Mouse (Mus musculus): ENCODE measurements around the gene Rsu1. TPM values are rescaled to one million over a fixed set of nuclear protein-coding genes. Genes with fewer than 3 reads are reported as not detected.

The Rsu1 gene
- polyA plus RNA-seq, 1 experiment from 2014 or later, result 52.9 TPM

- Histone ChIP-seq H3K36me3 (no peaks in the 10 kb centered on the region), H3K4me2 (replicated peaks) (no peak overlapping the region), H3K9ac (replicated peaks) (no peak overlapping the region), H3K9me3 (no peaks in the 10 kb centered on the region), H3K4me3 (no peak overlapping the region), H3K27me3 (no peaks in the 10 kb centered on the region), H3K27ac (replicated peaks) (peak overlapping the region; percentile 55), H3K4me1 (peaks cover 35% of the 10 kb centered on the region)
- WGBS, result 44% methylated on average over 10 of the region's 10 CpGs
- ATAC-seq (replicated peaks), result peak; percentile 75
Observed at GRCm38 (mm10) chr2:13177698-13178395, 93.4 kb downstream of the Rsu1 start.

- Histone ChIP-seq H3K4me2 (replicated peaks) (peak overlapping the region; percentile 50; the same call in 1 of the 2 replicates), H3K9ac (replicated peaks) (no peak overlapping the region)
Observed at GRCm38 (mm10) chr2:13176304-13176620, 95.0 kb downstream of the Rsu1 start.

GRCm38 (mm10) chr2:13175536-13176303, 95.5 kb downstream of the Rsu1 start:
- no peaks in the 10 kb centered on the region for H3K36me3 ChIP-seq
- no peaks in the 10 kb centered on the region for H3K9me3 ChIP-seq
- H3K4me3 ChIP-seq, result peak overlapping the region; percentile 30
- peak overlapping the region; percentile 50 for H3K4me2 ChIP-seq (replicated peaks)
- peaks cover 35% of the 10 kb centered on the region for H3K4me1 ChIP-seq
- H3K27ac ChIP-seq (replicated peaks), result no peak overlapping the region
- no peaks in the 10 kb centered on the region for H3K27me3 ChIP-seq
- 0 out of 2 replicates have a peak overlapping the region, but pooled peaks have one; percentile 22 for H3K9ac ChIP-seq (replicated peaks)
- WGBS, result 29% methylated on average over 28 of the region's 28 CpGs
- peak; percentile 73 for ATAC-seq (replicated peaks)

More at GRCm38 (mm10) chr2:13176304-13176620, 95.0 kb downstream of the Rsu1 start:
- Histone ChIP-seq H3K4me1 (peaks cover 35% of the 10 kb centered on the region), H3K27me3 (no peaks in the 10 kb centered on the region), H3K9me3 (no peaks in the 10 kb centered on the region), H3K4me3 (no peak overlapping the region), H3K36me3 (no peaks in the 10 kb centered on the region), H3K27ac (replicated peaks) (no peak overlapping the region)
- 66% methylated on average over 4 of the region's 4 CpGs for WGBS
- ATAC-seq (replicated peaks), result no peak

- no peak for ATAC-seq (replicated peaks)
- H3K9ac ChIP-seq (replicated peaks), result no peak overlapping the region
- H3K27ac ChIP-seq (replicated peaks), result no peak overlapping the region
- no peaks in the 10 kb centered on the region for H3K36me3 ChIP-seq
- peaks cover 35% of the 10 kb centered on the region for H3K4me1 ChIP-seq
- WGBS, result 35% methylated on average over 7 of the region's 7 CpGs
- H3K4me2 ChIP-seq (replicated peaks), result no peak overlapping the region
- no peaks in the 10 kb centered on the region for H3K9me3 ChIP-seq
- H3K27me3 ChIP-seq, result no peaks in the 10 kb centered on the region
- H3K4me3 ChIP-seq, result no peak overlapping the region
Observed at GRCm38 (mm10) chr2:13174461-13174860, 96.8 kb downstream of the Rsu1 start.

- no peaks in the 10 kb centered on the region for H3K27me3 ChIP-seq
- 63% methylated on average over 5 of the region's 5 CpGs for WGBS
- no peaks in the 10 kb centered on the region for H3K36me3 ChIP-seq
- no peaks in the 10 kb centered on the region for H3K9me3 ChIP-seq
- no peak for ATAC-seq (replicated peaks)
- H3K4me2 ChIP-seq (replicated peaks), result no peak overlapping the region
- H3K4me1 ChIP-seq, result peaks cover 13% of the 10 kb centered on the region
- H3K9ac ChIP-seq (replicated peaks), result no peak overlapping the region
- H3K27ac ChIP-seq (replicated peaks), result no peak overlapping the region
- no peak overlapping the region for H3K4me3 ChIP-seq
Observed at GRCm38 (mm10) chr2:13170651-13171050, 100.6 kb downstream of the Rsu1 start.

GRCm38 (mm10) chr2:13169962-13170361, 101.3 kb downstream of the Rsu1 start:
- no peaks in the 10 kb centered on the region for H3K36me3 ChIP-seq
- 94% methylated on average over 6 of the region's 6 CpGs for WGBS
- no peaks in the 10 kb centered on the region for H3K9me3 ChIP-seq
- no peak for ATAC-seq (replicated peaks)
- no peak overlapping the region for H3K9ac ChIP-seq (replicated peaks)
- H3K4me1 ChIP-seq, result peaks cover 6% of the 10 kb centered on the region
- no peaks in the 10 kb centered on the region for H3K27me3 ChIP-seq
- no peak overlapping the region for H3K27ac ChIP-seq (replicated peaks)
- no peak overlapping the region for H3K4me3 ChIP-seq
- no peak overlapping the region for H3K4me2 ChIP-seq (replicated peaks)

GRCm38 (mm10) chr2:13169158-13169890, 101.9 kb downstream of the Rsu1 start:
- Histone ChIP-seq H3K27ac (replicated peaks) (no peak overlapping the region), H3K4me3 (no peak overlapping the region), H3K4me2 (replicated peaks) (no peak overlapping the region), H3K9ac (replicated peaks) (no peak overlapping the region), H3K9me3 (no peaks in the 10 kb centered on the region), H3K36me3 (no peaks in the 10 kb centered on the region), H3K27me3 (no peaks in the 10 kb centered on the region), H3K4me1 (no peaks in the 10 kb centered on the region; the same call in 1 of the 2 replicates)
- WGBS, result 75% methylated on average over 4 of the region's 4 CpGs
- ATAC-seq (replicated peaks), result no peak

GRCm38 (mm10) chr2:13168743-13169142, 102.5 kb downstream of the Rsu1 start:
- H3K4me2 ChIP-seq (replicated peaks), result no peak overlapping the region
- WGBS, result 44% methylated on average over 5 of the region's 5 CpGs
- H3K4me3 ChIP-seq, result no peak overlapping the region
- H3K4me1 ChIP-seq, result no peaks in the 10 kb centered on the region
- no peaks in the 10 kb centered on the region for H3K27me3 ChIP-seq
- no peak overlapping the region for H3K9ac ChIP-seq (replicated peaks)
- no peaks in the 10 kb centered on the region for H3K36me3 ChIP-seq
- ATAC-seq (replicated peaks), result no peak
- no peaks in the 10 kb centered on the region for H3K9me3 ChIP-seq
- H3K27ac ChIP-seq (replicated peaks), result no peak overlapping the region

GRCm38 (mm10) chr2:13161717-13162116, 109.5 kb downstream of the Rsu1 start:
- H3K4me1 ChIP-seq, result no peaks in the 10 kb centered on the region
- WGBS, result 76% methylated on average over 2 of the region's 2 CpGs
- no peak overlapping the region for H3K27ac ChIP-seq (replicated peaks)
- no peaks in the 10 kb centered on the region for H3K36me3 ChIP-seq
- ATAC-seq (replicated peaks), result no peak
- H3K27me3 ChIP-seq, result no peaks in the 10 kb centered on the region
- no peaks in the 10 kb centered on the region for H3K9me3 ChIP-seq
- no peak overlapping the region for H3K9ac ChIP-seq (replicated peaks)
- no peak overlapping the region for H3K4me2 ChIP-seq (replicated peaks)
- no peak overlapping the region for H3K4me3 ChIP-seq

GRCm38 (mm10) chr2:13145245-13145644, 126.0 kb downstream of the Rsu1 start:
- H3K4me2 ChIP-seq (replicated peaks), result no peak overlapping the region
- H3K27ac ChIP-seq (replicated peaks), result no peak overlapping the region
- H3K9ac ChIP-seq (replicated peaks), result no peak overlapping the region
- 88% methylated on average over 6 of the region's 6 CpGs for WGBS
- no peaks in the 10 kb centered on the region for H3K9me3 ChIP-seq
- H3K27me3 ChIP-seq, result no peaks in the 10 kb centered on the region
- no peak overlapping the region for H3K4me3 ChIP-seq
- H3K36me3 ChIP-seq, result no peaks in the 10 kb centered on the region
- ATAC-seq (replicated peaks), result no peak
- H3K4me1 ChIP-seq, result no peaks in the 10 kb centered on the region

- WGBS, result 89% methylated on average over 2 of the region's 2 CpGs
- no peak overlapping the region for H3K4me3 ChIP-seq
- no peaks in the 10 kb centered on the region for H3K9me3 ChIP-seq
- H3K36me3 ChIP-seq, result no peaks in the 10 kb centered on the region
- H3K4me1 ChIP-seq, result no peaks in the 10 kb centered on the region
- ATAC-seq (replicated peaks), result no peak
- no peak overlapping the region for H3K27ac ChIP-seq (replicated peaks)
- H3K4me2 ChIP-seq (replicated peaks), result no peak overlapping the region
- H3K27me3 ChIP-seq, result no peaks in the 10 kb centered on the region
- H3K9ac ChIP-seq (replicated peaks), result no peak overlapping the region
Observed at GRCm38 (mm10) chr2:13134890-13135289, 136.3 kb downstream of the Rsu1 start.

GRCm38 (mm10) chr2:13132841-13133240, 138.4 kb downstream of the Rsu1 start:
- H3K4me1 ChIP-seq, result no peaks in the 10 kb centered on the region
- no peaks in the 10 kb centered on the region for H3K36me3 ChIP-seq
- no peaks in the 10 kb centered on the region for H3K27me3 ChIP-seq
- H3K9ac ChIP-seq (replicated peaks), result no peak overlapping the region
- H3K9me3 ChIP-seq, result no peaks in the 10 kb centered on the region
- no peak for ATAC-seq (replicated peaks)
- no peak overlapping the region for H3K4me3 ChIP-seq
- no peak overlapping the region for H3K4me2 ChIP-seq (replicated peaks)
- WGBS, result 90% methylated on average over 8 of the region's 8 CpGs
- H3K27ac ChIP-seq (replicated peaks), result no peak overlapping the region

Data from forebrain, embryonic 15.5 days (tissue).